Mouse (Mus musculus) liver, postnatal 0 days (tissue): ENCODE measurements around the gene Rps6ka5. TPM values are rescaled to one million over a fixed set of nuclear protein-coding genes. Genes with fewer than 3 reads are reported as not detected.

Source experiments
- ATAC-seq: fragments of 200-750 bp; cut with Nextera tagmentation; 2 replicates; pipeline ENCODE4 v1.8.0; 2017; ENCODE audit warnings: mild to moderate bottlenecking, moderate library complexity
- DNase-seq: peaks from one replicate; pipeline ENCODE4 v3.0.0-alpha.2; 2016
- H3K27ac ChIP-seq: fragments of 300-500 bp; sonication (generic); 2 replicates; pipeline ENCODE4 v1.5.1; 2014; ENCODE audit warnings: antibody characterized with exemption, moderate library complexity, mild to moderate bottlenecking, low read depth
- H3K27me3 ChIP-seq: fragments of 300-500 bp; sonication (generic); 2 replicates; pipeline ENCODE4 v1.6.1; 2014; ENCODE audit warnings: low read length, control low read depth, mixed read lengths; ENCODE audit not compliant: insufficient read depth
- H3K36me3 ChIP-seq: fragments of 300-500 bp; sonication (generic); replicated peaks from 2 replicates; pipeline ENCODE4 v1.6.1; 2014; ENCODE audit warnings: mild to moderate bottlenecking, control low read depth, low read length, moderate library complexity, mixed read lengths; ENCODE audit not compliant: insufficient read depth
- H3K4me1 ChIP-seq: fragments of 300-500 bp; sonication (generic); 2 replicates; pipeline ENCODE4 v1.6.1; 2014; ENCODE audit warnings: antibody characterized with exemption, mild to moderate bottlenecking, control low read depth; ENCODE audit not compliant: insufficient read depth
- H3K4me2 ChIP-seq: fragments of 300-500 bp; sonication (generic); 2 replicates; pipeline ENCODE4 v1.6.1; 2014; ENCODE audit warnings: low read depth, mild to moderate bottlenecking, low read length, moderate library complexity, mixed read lengths
- H3K4me3 ChIP-seq: fragments of 300-500 bp; sonication (generic); 2 replicates; pipeline ENCODE4 v1.5.1; 2014; ENCODE audit warnings: low read depth, low read length
- H3K9ac ChIP-seq: fragments of 300-500 bp; sonication (generic); replicated peaks from 2 replicates; pipeline ENCODE4 v1.6.1; 2014; ENCODE audit warnings: mild to moderate bottlenecking, moderate library complexity
- H3K9me3 ChIP-seq: fragments of 300-500 bp; sonication (generic); 2 replicates; pipeline ENCODE4 v1.6.1; 2016; ENCODE audit warnings: mild to moderate bottlenecking, control low read depth, low read length, mixed read lengths
- CTCF ChIP-seq: sonication (generic); IDR thresholded peaks from 2 replicates; pipeline ENCODE4 v1.5.1; 2016; ENCODE audit warnings: antibody characterized with exemption, low read depth
- EP300 ChIP-seq: IDR thresholded peaks from 2 replicates; pipeline ENCODE4 v1.6.1; 2016; ENCODE audit warnings: antibody characterized with exemption, low read depth, mild to moderate bottlenecking
- WGBS: fragments of 180-500 bp; shearing (Covaris S2); extraction: QIAGEN DNeasy Blood & Tissue Kit; methylation state at CpG from one replicate; pipeline ENCODE4 v1.1.7; 2014; ENCODE audit not compliant: insufficient replicate concordance; 5-methylcytosine and 5-hydroxymethylcytosine counted together
- polyA plus RNA-seq: library from polyadenylated mRNA; unstranded; fragments of >200 nt; fragmentation: Nextera tagmentation; extraction: Ambion mirVana; gene quantifications from 2 replicates; pipeline ENCODE4 v1.2.1, GENCODE M21; 2015

Gene Rps6ka5
- polyA plus RNA-seq, 1 experiment from 2014 or later = 1.6 TPM

GRCm38 (mm10) chr12:100539158-100539714 lies 187.5 kb downstream of the Rps6ka5 start:
- DNase-seq = no peak
- 26% methylated on average over 9 of the region's 9 CpGs for WGBS
- no peaks in the 10 kb centered on the region for H3K36me3 ChIP-seq
- no peak overlapping the region for H3K9ac ChIP-seq
- no peak overlapping the region for H3K4me2 ChIP-seq
- TF ChIP-seq EP300 (no peak), CTCF (no peak)
- no peaks in the 10 kb centered on the region for H3K9me3 ChIP-seq
- H3K27me3 ChIP-seq = no peaks in the 10 kb centered on the region
- H3K4me1 ChIP-seq = 0 out of 2 replicates have a peak, but pooled peaks cover 3% of the 10 kb centered on the region
- ATAC-seq = no peak
- no peak overlapping the region for H3K4me3 ChIP-seq
- no peak overlapping the region for H3K27ac ChIP-seq

DNA sequence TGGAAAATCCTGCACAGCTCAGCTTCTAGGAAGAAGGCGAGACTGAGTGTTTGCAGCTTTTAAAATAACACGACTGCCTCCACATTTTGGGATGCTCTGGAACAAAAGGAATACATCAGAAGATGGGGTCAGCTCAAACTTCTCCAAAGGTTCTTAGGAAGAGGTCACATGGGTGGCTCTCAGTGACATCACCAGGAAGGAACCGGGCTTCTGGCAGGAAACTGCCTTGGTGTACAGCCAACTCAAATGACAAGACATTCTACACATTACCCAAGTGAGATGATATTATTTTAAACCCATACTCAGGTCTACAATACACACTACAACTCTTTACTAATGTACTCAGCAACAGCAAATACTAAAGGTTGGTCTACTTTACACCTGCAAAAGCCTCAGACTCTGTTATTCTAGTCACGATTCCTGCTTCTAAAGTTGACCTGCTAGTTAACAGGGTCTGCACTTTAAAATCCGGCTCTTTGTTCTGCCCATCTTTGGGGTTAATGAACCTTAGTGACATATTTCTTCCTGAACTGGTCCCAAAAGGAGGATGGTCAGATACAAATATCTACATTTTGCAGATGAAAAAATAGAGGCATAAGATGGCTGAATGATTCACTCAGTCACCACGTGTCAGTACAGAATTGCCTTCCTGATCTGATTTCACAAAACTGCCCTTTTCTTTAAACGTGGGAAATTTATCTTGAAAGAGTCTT lies 188.2 kb downstream of the Rps6ka5 start:
- Histone ChIP-seq H3K36me3 (no peaks in the 10 kb centered on the region), H3K27me3 (no peaks in the 10 kb centered on the region), H3K4me2 (no peak overlapping the region), H3K27ac (no peak overlapping the region), H3K4me3 (no peak overlapping the region), H3K4me1 (0 out of 2 replicates have a peak, but pooled peaks cover 3% of the 10 kb centered on the region), H3K9me3 (no peaks in the 10 kb centered on the region), H3K9ac (no peak overlapping the region)
- ATAC-seq = peak; percentile 38; the same call in 1 of the 2 replicates
- TF ChIP-seq CTCF (no peak), EP300 (no peak)
- WGBS = 42% methylated on average over 7 of the region's 7 CpGs
- DNase-seq = no peak

DNA sequence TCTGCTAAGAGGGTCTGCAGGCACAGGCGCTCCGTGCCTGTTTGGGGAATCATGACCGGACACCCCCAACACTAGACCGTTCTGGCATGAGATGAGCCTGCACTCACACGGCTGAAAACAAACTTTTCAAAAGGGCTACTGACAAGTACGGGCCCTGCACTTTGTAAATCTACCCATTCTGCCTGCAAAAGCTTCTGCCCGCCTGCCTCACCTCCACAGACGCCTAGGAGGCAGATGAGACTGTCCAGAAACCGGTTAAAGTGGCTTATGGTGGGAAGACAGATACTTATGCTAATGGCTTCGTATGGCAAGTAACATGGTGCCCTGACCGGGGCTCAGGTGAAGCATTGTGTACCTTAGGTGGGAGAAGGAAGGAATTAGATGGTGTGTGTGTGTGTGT lies 189.7 kb downstream of the Rps6ka5 start:
- no peak for DNase-seq
- no peak for TF ChIP-seq CTCF
- TF ChIP-seq EP300 = no peak
- H3K9me3 ChIP-seq = no peaks in the 10 kb centered on the region
- H3K27me3 ChIP-seq = no peaks in the 10 kb centered on the region
- no peak overlapping the region for H3K27ac ChIP-seq
- H3K4me3 ChIP-seq = no peak overlapping the region
- WGBS = 75% methylated on average over 11 of the region's 11 CpGs
- no peaks in the 10 kb centered on the region for H3K36me3 ChIP-seq
- ATAC-seq = no peak
- no peak overlapping the region for H3K4me2 ChIP-seq
- 0 out of 2 replicates have a peak, but pooled peaks cover 3% of the 10 kb centered on the region for H3K4me1 ChIP-seq
- no peak overlapping the region for H3K9ac ChIP-seq

- DNase-seq = no peak
- TF ChIP-seq EP300 = no peak
- TF ChIP-seq CTCF = no peak
- no peak overlapping the region for H3K4me2 ChIP-seq
- 85% methylated on average over 12 of the region's 12 CpGs for WGBS
- no peak for ATAC-seq
- no peaks in the 10 kb centered on the region for H3K36me3 ChIP-seq
- H3K27ac ChIP-seq = no peak overlapping the region
- no peaks in the 10 kb centered on the region for H3K9me3 ChIP-seq
- H3K4me1 ChIP-seq = peaks cover 4% of the 10 kb centered on the region
- no peak overlapping the region for H3K9ac ChIP-seq
- H3K27me3 ChIP-seq = no peaks in the 10 kb centered on the region
- H3K4me3 ChIP-seq = no peak overlapping the region
Measured at GRCm38 (mm10) chr12:100535028-100535427, 191.8 kb downstream of the Rps6ka5 start.

DNA sequence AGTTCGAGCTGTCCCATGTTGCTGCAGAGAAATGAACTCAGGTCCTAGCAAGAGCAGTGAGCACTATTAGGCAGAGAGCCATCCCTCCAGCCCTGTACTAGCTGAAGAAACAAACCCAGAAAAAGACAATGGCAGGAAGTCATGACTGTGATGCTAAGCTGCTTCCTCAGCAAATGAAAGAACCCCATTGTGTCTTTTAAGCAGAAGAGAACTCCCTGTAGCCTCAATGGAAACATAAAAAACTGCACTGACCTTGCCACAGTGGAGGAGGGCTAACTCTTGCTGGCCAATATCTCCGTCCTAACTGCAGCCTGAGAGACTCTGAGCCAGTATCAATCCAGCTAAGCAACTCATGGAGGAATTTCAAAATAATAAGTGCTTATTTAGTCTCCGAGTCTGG lies 192.8 kb downstream of the Rps6ka5 start:
- WGBS = 64% methylated on average over 3 of the region's 3 CpGs
- peak; percentile 26; the same call in 1 of the 2 replicates for ATAC-seq

GRCm38 (mm10) chr12:100533209-100533608 lies 193.6 kb downstream of the Rps6ka5 start:
- DNase-seq (no peak), ATAC-seq (no peak)
- Histone ChIP-seq H3K36me3 (no peaks in the 10 kb centered on the region), H3K27me3 (no peaks in the 10 kb centered on the region), H3K4me1 (peaks cover 14% of the 10 kb centered on the region), H3K27ac (no peak overlapping the region), H3K4me3 (no peak overlapping the region), H3K4me2 (no peak overlapping the region), H3K9ac (no peak overlapping the region), H3K9me3 (no peaks in the 10 kb centered on the region)
- 75% methylated on average over 4 of the region's 4 CpGs for WGBS
- TF ChIP-seq EP300 (no peak), CTCF (no peak)

More for the DNA sequence above, 192.8 kb downstream of the Rps6ka5 start:
- Histone ChIP-seq H3K4me3 (no peak overlapping the region), H3K27me3 (no peaks in the 10 kb centered on the region), H3K9ac (no peak overlapping the region), H3K27ac (no peak overlapping the region), H3K36me3 (no peaks in the 10 kb centered on the region), H3K9me3 (no peaks in the 10 kb centered on the region), H3K4me2 (no peak overlapping the region), H3K4me1 (peaks cover 12% of the 10 kb centered on the region)
- no peak for TF ChIP-seq CTCF
- TF ChIP-seq EP300 = no peak
- no peak for DNase-seq
